Mouse (Mus musculus): ENCODE data around the gene Zfp512b. TPM values are rescaled to one million over a fixed set of nuclear protein-coding genes. Genes with fewer than 3 reads are reported as not detected.
A peak's percentile ranks its signal among the peaks of the same experiment; 100 is the strongest.

Zfp512b gene
- total RNA-seq, 2 experiments from 2014 or later = 52.5 to 92.4 TPM

DNA sequence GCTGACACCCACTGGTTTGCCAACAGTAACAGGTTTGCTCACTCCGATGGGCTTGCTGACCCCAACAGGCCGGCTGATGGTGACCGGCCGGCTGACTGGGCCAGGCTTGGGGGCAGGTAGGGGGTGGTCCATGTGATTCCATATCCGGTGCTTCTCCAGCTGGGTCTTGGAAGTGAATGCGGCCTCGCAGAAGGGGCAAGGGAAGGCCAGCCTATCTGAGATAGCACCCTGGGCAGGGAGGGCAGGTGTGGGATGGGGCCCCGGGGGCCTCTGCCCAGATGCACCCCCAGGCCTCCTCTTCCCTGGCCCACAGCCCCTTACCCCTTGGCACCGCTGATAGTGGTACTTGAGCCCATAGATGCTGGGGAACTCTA is 2.9 kb downstream of the Zfp512b start:
- no peak for DNase-seq

DNA sequence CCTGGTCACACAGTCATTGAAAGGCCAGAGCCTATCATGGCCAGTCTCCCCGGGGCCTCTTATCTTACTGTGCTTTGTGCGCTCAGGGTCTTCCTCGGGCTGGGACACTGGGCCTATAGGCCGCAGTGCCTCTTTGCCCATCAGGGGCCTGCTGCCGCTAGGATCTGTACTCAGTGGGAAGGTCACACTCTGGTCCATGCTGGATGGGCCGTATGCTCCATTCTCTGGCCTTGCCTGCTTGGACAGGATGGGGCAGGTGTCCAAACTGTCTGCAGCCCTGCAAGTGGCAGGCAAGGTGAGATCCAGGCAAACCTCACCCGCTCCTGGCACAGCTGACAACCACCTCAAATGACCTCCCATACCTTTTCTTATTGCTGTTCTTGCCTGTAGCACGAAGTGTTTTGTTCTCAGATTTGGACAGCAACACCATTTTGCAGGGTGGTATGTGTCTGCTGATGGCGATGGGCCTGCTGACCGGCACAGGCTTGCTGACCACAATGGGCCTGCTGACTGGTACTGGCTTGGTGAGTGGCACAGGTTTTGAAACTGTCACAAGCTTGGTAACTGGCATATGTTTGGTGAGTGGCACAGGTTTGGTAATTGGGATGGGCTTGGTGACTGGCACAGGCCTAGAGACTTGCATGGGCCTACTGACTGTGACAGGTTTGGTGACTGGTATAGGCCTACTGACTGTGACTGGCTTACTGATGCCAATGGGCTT is 3.4 kb downstream of the Zfp512b start:
- DNase-seq = no peak

DNA sequence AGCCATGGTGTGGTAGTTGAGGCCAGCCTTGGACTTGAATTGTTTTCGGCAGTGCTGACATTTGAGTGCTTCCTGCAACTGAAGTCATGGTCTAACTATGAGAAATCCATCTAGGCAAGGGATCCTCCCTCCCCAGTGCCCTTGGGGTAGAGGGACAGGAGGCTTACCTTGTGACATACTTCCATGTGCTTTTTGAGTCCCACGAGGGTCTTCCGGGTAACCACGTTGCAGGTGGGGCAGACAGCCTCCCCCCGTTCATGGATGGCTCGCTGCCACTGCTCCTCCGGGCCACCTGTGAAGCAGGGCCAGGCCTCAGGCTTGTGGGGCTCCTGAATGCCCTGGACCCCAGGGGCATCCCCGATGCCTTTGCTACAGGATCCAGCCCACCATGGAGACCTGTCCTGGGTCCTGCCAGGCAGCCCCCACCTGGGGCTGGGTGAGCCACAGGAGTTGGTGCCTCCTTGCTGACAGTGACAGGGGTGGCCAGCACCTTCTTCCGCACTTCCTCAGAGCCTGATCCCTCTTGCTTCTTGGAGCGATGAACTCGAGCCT is 4.3 kb downstream of the Zfp512b start:
- no peak for DNase-seq

DNA sequence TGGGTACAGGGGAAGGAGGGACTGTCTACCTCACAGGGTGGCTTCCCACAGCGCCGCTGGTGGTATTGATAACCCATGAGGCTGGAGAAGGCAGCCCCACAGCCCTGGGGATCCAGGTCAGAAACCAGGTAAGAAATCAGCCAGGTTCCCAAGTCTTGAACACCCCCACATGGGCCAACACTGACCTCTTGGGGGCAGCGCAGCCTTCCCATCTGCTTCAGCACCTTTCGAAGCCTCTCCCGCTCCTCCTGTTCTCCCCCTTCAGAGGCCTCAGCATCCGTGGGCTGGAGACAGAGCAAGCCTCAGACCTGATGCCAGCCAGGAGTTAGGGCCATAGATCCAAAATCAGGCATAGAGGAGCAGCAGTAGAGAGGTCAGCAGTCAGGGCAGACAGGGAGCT is 4.8 kb downstream of the Zfp512b start:
- no peak for DNase-seq

DNA sequence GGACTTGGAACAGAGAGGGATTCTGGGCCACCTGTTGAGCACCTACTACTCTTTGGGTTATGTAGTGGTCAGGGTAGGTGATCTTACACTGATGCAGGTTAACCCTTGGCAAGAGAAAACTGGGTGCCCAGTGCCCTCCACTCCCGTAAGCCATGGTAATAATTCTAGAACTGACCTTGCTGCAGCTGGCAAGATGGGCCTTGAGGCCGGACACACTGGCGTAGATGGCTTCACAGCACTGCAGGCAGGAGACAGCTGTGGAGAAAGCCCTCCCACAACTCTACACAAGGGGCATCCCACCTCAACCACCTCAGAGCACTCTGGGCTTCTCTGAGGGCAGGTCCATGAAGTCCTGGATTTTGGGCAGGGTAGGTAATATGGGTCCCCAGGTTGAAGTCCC is 6.5 kb downstream of the Zfp512b start:
- no peak for DNase-seq

DNA sequence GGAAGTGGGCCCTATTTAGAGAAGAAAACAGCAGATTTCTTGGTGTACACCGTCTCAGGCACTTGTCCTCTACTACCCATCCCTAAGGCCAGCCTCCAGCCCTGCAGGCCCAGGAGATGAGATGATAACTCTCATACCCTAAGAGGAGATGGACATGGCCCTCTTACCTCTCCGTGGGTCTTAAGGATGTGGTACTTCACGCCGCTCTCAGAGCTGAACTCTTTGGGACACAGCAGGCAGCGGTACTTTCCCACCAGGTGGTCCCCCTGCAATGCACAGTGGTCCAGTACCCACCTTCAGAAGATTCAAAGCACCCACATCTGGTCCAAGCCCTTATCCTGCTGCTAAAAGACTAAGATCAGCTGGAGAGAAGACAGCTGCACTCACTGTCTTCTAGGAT is 7.1 kb downstream of the Zfp512b start:
- no peak for DNase-seq

DNA sequence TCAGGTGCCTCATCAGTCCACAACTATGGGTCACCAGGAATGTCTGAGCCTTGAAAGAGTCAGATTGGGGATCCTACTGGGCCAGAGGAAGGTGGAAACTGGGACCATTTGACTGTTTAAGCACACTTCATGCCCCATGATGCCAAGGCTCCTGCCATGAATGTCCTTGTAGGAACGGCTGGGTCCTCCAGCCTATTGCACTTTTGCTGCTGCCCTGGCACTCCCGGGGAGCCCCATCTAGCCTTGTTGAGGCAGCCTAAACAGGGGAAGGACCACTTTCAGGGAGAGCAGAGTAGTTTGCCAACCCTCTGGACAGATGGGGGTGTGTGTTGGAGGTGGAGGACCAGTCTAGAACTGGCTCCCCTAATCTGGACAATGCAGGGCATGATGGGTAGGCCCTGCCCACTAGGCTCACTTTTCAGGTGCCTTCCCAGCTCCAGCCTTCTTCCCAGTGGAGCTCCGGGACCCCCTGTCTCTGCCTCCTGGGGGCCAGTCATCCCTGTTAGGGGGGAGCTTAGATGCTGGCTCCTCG is 8.1 kb downstream of the Zfp512b start, which contains the start of gene Uckl1:
Uckl1 (minus strand) TSS at position 482 of the 532 bp plus-strand sequence.
- no peak for DNase-seq

DNA sequence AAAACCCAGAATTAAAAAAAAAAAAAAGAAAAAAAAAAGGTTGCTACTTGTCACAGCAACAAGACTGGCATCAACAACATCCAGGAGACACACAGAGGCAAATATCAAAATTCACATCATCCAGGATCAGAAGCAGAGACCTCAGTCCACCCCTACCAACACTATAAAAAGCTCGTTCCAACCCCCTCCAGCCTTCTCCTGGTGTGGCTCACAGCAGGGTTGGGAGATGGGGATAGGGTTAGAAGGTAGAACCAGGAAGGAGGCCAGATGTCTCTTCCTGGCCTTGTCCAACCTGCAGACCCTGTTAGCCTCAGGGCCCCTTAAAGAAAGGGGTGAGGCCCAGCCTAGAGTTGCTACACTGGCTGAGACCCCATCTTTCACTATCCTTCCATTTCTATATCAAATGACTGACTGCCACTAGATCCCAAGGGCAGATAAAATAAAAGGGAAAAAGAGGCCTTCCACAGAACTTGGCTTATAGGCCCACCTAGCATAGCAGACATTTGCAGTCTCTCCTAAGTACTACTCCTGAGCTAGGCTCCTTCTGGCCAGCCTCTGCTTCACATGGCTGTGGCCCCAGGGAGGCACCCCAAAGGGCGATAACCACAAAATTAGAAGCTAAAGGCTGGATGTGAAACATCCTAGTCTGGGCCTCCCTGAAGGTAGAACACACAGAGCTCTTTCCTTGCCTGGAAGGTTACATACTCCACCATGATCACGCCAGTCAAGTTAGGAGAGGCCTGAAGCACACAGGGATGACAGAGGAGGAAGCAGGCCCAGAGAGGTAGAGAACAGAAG is 8.9 kb downstream of the Zfp512b start:
- DNase-seq = no peak

DNA sequence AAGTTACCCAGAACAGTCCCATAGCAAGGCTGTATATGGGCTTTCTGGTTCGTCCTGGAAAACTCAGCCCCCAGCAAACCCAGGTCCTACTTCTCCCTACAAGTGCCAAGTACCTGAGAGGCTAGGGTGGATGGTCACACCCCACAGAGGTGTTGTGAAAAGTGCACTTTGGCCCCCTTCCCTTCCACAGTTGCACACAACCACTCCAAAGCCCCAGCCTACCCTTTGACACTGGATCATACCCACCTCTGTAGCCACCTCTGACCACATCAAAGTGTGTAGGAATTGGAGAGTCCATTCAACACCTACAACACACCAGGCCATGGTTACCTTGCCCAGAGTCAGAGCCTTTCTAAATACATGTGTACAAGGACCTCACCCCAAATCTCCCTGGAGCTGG is 9.7 kb downstream of the Zfp512b start:
- DNase-seq = no peak

DNA sequence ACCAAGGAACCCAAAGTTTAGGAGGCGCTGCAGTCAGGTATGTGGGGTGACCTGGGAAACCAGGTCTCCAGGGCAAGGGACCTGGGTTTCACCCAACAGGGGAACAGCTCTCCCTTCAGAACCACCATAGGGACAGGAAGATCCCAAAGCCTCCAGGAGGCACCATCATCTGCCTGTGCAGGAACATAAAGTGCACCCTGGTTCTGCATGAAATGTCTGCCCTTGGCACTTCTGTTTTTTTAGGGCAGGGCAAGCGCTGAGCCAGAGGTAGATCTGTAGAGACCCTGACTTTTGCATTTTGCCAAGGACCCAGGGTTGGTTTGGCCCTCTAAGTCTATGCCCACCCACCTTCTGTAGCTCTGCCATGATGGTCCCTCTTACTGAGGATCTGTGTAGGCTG is 10.2 kb downstream of the Zfp512b start:
- no peak for DNase-seq

DNA sequence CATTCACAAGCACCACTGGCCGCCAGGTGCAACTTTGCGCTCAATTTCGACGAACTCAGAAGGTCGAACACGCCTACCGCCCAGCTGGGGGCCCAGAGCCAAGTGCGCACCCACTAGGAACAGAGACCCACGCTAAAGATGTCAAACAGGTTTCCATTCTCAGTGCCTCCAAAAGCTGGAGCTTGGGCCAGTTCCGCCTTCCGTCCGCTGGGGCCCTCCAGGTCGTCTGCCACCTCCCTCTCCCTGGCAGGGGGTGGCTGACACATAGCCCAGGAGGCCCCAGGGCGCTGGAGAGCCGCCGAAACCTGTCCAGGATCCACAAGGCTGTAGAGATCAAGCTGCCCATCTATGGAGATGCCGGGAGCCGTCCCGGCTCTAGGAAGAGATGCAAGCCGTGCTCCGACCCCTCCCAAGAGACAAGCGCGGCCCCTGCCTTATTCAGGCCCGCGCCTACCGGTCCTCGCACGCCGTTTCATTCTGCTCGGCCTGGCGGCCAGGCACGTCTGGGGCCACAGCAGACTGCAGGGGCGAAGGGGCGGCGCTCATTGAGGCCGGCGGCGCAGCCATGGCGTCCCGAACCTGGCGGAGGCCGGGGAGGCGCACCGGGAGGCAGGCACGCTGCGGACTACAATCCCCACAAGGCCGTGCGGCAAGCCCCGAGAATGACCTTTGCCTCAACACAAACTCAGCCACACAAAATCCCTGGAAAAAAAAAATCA is 11.0 kb downstream of the Zfp512b start:
- peak; percentile 93 for DNase-seq

DNA sequence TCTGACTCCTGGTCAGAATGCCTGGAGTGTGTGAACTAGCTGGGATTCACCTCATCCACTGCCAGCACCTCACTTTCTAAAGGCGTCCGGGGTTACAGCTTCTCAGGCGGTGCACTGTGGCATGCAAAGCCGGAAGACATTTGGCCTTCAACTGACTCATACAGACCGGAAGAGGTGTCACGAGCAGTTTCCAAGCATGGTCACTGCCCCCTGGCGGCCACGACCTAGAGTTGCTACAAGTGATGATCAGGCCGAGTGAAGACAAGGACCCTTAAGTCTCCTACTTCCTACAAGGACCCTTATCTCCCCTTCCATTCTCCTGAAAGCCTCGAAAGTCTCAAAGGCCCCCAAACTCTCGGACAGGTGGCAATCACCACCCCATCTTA is 11.6 kb downstream of the Zfp512b start:
- DNase-seq = peak; percentile 88

DNA sequence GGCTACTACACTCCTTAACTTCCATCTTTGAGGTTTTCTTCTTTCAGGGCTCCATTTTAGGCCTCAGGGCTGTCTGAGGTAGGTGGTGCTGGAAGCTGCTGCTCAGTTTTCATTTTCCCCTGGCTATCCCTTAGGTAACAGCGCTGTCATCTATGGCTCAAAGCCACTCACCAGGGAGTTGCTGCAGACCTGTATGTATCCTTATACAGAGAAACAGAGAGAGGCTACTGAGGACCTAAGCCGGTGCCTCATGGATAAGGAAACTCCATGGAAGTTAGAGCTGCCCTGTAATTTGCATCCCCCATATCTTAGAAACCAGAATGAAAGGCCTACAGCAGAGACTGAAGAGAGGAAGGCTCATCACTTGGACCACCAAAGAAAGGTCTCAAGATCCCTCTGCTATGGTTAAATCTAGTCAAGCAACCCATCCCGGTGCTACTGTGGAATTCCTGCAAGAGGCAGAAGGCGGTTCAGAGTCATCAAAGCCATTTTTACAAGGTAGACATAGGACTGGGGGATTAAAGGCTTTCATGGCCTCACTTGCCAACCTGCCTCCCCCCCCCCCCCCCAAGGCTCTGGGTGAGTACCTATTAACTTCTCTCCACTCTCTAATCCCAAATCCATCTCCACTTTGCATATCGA is 12.4 kb downstream of the Zfp512b start:
- no peak for DNase-seq

DNA sequence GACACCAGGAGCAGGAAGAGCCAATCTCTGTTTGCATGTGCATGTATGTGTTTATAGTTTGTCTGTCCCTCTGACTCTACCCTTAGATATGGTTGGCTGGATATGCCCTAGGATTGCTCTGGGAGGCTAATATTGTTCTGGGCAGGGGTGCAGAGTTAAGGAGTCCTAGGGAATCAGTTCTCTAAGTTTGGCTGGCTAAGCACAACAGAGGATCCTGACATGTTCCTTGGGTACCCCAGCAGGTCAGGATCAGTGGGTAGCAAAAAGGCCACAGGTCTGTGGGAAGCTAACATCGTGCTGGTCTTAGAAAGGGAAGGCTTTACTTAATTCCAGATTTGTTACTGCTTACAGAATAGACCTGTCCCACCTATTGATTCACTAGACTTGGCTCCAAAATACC is 12.9 kb downstream of the Zfp512b start:
- DNase-seq = peak; percentile 0

DNA sequence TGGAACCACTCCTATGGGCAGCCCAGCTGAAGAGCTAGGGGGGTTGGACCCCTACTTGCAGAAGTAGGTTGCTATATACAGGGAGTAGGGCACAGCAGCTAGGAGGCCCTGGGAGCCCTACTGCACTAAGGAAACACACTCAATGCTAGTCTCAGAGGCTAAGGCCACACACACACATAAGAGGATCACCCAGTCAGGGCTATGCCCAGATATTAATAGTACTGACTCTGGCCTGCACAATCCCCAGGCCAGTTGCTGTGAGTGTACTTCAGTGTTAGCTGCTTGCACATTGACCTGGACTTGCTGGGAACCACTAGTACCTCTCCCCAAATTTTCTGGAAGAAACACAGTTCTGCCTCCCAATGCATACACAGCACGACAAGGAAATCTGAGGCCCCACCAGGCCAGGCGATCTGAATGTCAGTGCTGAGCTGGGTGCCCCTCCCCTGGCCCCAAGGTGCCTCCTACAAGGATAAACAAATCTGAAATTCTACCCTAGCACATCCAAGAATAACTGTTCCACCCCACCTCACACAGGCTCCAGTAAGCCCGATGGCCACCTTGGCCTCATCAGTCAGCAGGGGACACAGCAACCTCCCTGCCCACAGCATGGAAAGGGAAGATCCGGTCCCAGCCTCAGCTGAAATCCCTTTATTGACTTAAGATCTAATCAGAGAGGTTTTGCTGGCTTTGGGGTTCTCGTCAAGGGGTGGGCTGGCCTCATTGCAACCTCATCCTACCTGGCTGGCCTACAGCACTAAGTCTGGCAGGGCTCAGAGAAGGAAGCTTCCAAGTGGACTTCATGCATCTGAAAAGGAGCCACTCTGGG is 13.6 kb downstream of the Zfp512b start:
- DNase-seq = peak; percentile 6

DNA sequence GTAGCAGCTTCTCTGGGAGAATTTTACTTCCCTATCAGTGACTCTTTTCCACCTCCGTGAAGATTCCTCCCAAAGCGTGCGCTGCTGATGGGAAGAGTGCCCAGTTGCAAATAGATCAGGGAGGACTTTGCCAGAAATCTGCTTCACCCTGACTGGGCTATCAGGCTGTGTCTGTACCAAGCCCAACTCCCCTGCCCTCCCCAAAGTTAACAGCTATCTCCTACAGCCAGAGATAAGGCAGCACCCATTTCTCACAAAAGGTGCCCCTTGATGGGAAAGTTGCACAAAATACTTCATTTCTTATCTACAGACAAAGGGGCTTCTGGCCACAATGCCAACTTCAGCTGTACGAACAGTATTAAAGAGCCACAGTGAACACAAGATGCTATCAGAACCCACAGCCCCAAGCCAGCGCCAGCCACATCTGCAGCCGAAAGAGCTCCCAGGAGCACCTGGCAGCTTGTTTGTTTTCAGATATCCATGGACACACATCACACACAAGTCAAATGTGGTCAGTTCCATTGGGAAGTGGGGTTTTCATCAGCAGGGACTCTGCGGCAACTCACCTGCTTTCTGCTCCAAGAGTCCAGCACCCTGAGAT is 14.5 kb downstream of the Zfp512b start:
- DNase-seq = peak; percentile 7

DNA sequence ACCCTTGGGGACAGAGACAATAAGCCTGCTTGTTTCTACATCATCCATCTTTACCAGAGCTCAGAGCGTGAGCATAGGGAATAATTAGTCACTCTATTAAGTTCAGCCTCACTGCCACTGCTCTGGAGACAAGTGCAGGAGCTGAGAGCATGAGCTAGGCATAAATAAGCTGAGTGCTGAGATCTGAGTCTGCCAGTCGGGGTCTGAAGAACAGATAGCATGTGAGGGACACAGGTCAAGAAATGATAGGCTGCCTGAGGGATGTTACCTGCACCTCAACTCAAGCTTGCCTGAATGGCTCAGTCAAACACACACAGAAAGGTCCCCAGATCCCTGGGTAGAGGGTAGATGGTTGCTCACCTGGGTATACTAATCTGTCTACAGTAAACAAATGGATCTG is 15.5 kb downstream of the Zfp512b start:
- peak; percentile 1 for DNase-seq

DNA sequence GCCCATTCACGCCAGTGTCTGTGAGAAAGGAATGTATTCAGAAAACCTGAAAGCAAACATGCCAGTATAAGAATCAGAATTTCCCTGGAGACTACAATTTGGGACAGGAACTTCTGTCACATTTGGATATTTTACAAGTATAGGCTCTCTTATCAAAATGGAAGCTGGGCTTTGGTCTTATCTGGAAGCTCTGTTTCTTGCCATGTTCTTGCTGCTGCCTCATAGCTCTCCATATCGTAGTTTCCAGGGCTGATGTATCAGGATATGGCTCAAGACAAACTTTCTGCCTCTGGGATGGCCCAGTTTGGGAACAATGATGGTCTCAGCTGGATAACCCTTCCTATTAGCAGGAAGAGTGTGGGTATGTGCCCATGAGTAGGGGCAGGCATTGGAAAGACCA is 16.0 kb downstream of the Zfp512b start:
- no peak for DNase-seq

DNA sequence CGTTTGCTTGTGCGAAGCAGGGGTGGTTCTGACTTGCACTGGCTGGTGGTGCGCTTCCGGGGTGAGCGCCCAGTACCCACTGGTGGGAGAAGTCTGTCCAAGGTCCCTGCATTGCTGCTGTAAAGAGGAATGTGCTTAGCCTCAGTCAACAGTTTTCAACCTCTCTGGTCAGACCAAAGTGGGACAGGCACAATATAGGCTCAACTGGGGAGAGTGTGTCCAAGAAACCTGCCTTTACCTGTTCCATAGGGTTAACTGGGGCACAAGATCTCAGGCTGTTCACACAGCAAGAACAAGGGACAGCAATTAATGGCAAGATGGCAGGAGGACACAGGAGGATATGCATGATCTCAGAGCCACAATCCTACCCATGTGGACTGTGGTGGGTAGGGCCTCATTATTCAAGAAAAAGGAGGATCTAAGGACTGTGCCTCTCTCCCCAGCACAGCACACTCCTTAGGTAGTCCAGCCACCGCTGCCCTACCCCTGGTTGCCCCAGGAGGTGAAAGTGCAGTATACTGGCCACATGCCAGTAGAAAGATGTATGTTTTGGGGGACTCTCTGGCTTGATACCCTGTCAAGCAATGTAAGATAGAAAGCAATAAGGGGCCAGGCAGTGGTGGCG is 17.6 kb downstream of the Zfp512b start:
- DNase-seq = peak; percentile 0

DNA sequence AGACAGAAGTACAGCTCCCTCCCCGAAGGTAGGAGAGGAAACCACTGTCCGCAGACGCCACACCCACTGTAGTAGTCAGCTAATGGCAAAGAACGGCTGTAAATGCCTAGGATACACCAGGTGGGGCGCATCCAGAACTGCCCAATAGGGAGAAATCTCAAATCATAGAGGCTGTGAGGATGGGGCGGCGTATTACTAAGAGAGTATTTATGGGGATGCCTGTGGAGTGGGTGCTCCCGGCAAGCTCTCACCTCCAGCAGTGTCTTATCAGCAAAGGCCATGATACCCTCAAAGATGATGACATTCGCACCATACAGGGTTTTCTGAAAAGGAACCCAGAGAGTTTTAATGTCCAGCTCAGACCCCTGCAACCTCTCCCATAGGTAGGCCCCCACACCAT is 18.6 kb downstream of the Zfp512b start:
- DNase-seq = peak; percentile 1

All from adrenal gland, postnatal 10 days (tissue).